Mouse (Mus musculus) regulatory T cell (primary cell): ENCODE data around the gene Sytl1.

Source experiments
- in situ Hi-C: fragments of 300-600 bp; cut with MboI, MseI; formaldehyde crosslinking; loops from one replicate; pipeline ENCODE4 v1.15.1; 2025; ENCODE audit warnings: high pct_unique_total_duplicates

The Sytl1 gene

DNA sequence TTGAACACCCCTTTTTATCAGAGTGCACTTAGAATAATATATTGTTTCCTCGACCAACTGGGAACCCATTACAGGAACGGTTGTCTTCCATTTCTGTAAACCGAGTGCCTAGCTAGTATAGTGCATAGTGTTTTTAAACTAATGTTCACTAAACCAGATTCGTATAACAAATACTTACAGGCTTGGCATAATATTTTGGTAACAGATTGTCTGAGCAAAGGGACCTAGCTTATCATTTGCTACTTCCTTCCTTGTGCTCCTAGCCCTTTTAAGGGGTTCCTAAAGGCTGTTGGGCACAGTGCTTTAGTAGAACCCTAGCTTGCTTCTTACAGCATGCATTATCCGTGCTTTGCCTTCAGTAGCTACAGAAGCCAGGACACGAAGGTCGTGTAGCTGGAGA is 18.6 kb upstream of the Sytl1 start:
- in situ Hi-C loops = no loop called here

DNA sequence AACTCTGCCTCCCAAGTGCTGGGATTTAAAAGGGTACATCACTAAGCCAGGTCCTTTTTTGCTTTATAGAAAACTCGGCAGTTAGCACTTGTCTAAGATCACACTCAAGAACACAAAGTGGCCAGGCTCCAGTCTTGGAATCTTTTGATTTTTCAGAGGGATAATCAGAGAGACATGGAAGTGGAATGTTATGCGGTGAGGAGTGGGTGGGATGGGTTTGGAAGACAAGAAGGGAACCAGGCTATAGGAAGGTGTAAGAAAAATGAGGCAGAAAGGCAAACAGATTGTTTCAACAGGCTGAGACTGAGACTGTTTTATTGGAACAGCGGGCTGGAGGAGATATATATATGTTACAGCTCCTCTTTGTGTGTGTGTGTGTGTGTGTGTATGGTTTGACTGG is 15.6 kb upstream of the Sytl1 start:
- in situ Hi-C loops = no loop called here

DNA sequence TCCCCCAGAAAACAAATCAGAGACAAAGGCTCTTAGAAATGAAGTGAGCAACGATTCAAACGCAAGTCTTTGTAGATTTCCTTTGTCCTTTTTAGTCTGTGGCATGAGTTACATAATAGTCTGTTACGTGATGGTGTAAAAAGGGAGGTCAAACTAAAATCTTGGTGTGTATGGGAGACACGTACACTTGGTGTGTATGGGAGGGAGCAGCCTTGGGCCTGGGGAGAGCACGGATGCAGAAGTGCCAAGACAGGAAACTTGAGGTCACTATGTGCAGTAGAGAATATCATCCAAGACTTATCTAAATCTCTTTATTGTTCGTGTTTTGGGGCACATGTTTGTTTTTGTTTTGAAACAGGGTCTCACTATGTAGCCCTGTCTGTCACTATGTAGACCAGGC is 15.2 kb upstream of the Sytl1 start:
- in situ Hi-C loops = no loop called here

DNA sequence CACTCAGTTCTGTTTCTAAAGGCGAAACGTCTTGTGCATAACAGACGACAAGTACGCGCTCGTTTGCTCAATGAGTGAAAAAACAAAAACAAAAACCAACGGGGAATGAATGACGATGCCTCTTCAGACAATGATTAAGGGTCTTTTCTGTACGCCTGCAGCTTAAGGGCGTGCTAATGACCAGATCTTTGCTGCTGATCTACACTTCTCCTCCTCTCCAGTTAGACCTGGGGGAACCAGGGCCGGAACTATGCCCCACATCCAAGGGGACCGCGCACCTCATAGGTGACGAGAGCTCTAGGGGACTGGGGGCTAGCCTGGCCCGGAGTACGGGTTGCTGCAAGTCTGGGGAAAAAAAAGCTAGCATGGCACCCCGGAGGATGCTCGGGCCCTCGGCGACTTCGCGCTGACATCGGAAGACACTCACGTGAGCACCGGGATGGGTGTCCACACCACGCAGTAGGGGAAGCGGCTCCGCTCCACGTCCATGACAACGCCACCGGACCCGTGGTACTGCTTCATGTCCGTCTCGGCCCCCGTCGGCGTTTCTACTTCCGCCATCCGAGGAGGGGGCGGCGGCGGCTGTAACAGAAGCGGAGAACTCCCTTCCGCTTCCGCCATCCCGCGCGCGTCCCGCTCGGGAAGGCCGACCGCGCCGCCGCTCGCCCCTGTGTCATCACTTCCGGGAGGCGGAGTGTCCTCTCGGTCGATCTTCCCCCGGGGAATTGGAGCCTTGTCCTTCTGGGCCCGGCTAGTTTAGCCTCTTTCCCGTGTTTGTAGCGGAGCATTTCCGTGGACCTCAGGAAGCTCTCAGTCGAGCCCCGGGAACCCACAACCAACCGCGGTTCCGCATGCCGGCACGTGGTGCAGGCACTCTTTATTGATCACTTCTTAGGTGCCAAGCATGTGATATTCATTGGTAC is 14.5 kb upstream of the Sytl1 start, which contains the start of gene Tmem222:
Gene Tmem222 (minus strand): TSS at position 689 of the 923 bp plus-strand sequence.
- in situ Hi-C loops = no loop called here

DNA sequence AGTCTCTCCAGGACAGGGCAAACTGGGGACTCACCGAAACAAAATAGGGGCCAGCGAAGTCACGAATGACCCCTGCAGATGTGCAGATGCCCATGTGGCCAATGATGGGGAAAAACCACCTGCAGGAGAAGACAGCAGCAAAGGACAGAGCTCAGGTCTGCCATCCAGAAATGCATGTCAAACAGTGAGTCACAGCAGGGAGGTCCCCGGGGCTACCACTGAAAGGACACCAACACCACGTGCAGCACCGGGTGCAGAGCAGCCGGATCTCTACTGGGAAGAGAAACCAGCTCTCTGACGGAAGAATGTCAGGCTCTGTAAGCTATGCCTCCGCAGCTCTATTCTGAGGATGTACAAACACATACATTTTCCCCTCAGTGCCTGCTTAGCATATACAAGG is 8.0 kb upstream of the Sytl1 start:
- in situ Hi-C loops = no loop called here

DNA sequence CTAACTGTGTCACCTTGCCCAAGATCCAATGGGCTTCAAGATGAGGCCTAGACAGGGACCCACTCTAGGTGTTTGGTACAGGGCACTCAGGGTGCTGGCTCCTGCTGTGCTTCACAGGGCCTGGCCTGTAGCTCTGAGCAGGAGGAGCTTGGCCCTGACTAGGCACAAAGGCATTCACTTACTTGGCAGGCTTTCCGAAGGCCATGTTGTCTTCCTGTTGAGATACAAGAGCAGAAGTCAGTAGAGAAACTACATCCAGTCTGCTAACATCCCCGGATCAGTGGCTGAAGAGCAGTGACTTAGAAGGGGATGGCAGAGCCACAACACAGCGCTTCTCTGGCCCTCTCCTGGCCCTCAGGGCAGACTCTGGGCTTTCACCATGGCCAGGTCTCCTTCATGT is 6.7 kb upstream of the Sytl1 start:
- in situ Hi-C loops = no loop called here

DNA sequence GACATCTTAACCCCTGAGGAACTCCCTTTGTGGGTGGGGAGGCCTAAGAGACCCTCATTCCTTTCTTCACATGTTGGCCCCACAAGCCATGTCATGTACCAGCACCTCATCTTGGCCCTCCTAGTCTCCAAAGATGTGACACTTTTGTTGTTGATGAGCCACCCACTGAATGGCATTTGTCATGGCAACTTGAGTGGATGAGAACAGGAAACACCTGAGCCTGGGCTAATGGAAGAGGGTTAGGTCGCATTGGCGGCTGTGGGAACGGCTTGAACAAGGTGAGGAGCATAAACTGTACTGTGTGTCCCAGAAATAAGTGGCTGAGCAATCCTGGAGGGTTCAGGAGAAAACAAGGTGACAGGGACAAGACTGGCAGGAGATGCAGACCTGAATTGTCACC is 6.0 kb upstream of the Sytl1 start:
- in situ Hi-C loops = no loop called here

DNA sequence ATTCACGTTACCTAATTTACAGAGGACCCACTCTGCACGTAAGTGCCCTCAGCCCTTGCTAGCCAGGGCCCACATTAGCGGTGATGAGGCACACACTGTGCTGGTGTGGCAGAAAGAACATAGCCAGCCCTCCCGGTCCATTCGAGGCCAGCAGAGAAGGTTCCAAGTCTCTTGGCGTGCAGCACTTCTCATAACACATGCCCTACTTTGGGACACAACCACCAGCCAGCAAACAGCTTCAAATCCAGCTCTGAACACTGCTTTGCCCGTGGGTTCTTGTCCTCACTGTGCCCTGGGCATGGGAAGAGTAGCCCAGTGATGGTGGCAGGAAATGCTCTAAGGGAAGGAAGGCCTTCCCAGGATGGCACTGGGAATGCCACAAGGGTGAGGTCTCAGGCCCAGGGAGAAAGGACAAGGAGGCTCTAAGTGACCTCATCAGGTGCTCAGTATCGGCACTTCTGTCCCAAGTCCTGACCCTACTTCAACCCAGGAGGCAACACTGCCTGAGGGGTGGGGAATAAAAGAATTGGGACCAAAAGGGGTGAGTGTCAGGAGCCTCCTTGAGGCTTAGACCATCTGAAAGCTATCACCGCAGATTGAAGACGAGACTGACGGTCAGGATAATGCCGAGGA is 3.5 kb upstream of the Sytl1 start:
- in situ Hi-C loops = no loop called here

DNA sequence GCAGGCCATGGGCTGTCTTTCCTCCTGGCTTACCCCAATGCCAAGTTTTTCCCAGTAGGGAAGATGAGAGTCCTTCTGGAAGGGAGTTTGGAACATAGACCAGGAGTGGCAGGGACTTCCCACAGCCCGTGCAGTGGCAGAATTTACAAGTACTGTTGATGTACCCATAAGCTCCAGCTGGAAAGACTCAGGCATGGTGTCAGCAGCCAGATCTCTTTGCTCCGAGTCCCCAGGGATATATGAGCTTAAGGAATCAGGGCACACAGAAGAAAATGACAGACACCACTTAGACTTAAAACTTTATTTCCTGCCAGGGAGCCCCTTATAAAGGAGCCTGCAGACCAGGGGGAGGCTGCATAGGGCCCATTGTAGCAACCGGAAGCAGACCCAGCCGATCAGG is 2.8 kb upstream of the Sytl1 start:
- in situ Hi-C loops = no loop called here

DNA sequence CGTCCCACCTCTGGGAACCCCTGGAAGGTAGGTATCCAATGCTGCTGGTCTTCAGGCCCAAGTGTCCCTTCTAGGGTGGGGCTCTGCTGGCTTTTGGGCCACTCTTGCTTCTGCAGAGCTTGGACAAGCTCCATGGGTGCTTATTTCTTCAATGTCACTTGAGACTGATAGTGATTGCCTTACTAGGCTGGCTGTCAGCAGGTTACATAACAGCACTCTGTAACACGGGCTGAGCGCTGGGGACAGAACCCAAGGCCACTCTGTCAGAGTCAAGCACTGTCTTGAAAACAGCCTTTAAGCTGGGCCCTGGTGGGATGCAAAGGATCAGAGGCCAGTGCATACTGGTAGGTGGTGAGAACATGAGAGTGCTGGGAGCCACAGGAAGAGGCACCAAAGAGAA is 2.4 kb upstream of the Sytl1 start:
- in situ Hi-C loops = no loop called here

DNA sequence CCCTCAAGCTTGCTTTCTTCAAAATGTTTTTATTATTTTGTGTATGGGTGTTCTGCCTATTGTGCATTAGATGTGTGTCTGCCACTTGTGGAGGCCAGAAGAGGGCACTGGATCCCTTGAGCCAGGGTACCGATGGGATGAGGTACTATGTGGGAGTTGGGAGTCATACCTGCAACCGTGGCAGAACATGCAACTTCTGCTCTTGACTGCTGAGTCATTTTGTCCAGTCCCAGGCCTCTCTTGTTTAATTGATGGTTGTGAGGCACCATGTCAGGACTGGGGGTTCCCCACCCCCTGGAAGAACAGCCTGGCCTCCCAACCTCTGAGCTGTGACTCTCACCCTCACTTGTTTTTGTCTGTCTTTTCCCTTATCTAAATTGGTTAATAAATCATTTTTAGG is 1.6 kb upstream of the Sytl1 start:
- in situ Hi-C loops = no loop called here

DNA sequence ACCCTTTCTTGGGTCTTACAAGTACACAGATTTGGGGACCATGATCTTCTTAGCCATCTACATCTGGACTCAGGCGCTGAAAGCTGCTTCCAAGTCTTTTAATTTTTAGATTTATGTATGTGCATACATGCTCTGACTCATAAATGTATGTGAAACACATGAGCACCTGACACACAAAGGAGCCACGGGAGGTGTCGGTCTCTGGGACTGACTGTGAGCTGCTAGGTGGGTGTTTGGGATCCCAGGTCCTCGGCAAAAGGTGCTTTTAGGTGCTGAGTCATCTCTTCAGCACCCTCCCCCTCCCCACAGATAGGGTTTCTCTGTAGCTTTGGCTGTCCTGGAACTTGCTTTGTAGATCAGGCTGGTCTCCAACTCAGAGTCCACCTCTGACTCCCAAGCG is 843 bp upstream of the Sytl1 start:
- in situ Hi-C loops = no loop called here

DNA sequence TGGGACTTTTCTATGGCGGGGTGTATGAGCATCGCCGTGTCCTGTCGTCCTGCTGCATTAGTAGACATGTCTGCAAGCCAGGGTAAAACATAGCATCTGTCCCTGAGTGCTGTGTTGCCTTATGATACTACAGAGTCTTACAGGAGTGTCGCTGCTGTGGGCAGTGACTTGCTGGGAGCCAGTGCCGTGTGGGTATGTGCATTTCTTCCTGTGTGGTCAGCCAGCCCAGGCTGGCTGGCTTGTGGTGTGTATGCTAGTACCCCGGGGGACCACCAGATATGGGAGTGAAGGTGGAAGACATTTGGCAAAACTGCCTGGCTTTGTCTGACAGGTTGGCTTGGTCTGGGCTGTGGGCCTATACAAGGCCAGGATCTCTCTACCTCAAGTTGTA is 543 bp downstream of the Sytl1 start:
- in situ Hi-C loops = no loop called here

DNA sequence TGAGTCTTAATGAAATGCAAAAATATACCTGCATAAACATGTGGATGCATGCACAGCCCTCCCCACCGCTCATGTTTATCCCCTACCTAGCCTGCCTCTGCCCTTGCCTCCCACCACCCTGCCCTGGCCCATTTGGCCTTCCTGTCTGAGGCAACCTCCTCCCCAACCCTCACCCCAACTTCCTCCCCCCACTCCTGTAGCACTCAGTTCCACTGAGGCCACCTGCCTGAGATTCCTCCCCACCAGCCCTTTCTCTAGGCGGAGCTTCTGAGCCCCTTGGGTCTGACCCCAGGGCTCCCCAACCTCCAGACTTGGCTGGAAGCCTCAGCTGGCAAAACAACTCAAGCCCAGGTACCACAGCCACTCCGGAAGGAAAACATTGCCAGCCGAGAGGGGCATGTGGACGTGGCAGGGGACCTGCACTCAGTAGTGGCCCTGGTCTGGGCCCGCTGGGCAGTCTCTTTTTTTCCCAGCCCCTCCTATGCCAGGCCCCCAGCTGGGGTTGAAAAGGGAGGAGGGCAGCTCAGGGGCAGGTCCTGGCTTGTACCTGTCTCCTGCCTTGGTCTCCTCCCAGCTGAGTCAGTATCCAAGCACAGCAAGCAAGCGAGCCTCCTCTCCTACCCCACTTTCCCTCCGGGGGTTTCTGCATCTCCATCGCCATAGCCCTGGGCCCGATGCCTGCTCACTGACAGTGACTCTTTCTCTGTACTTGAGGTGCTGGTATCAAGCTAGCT is 1.1 kb downstream of the Sytl1 start:
- in situ Hi-C loops = no loop called here

DNA sequence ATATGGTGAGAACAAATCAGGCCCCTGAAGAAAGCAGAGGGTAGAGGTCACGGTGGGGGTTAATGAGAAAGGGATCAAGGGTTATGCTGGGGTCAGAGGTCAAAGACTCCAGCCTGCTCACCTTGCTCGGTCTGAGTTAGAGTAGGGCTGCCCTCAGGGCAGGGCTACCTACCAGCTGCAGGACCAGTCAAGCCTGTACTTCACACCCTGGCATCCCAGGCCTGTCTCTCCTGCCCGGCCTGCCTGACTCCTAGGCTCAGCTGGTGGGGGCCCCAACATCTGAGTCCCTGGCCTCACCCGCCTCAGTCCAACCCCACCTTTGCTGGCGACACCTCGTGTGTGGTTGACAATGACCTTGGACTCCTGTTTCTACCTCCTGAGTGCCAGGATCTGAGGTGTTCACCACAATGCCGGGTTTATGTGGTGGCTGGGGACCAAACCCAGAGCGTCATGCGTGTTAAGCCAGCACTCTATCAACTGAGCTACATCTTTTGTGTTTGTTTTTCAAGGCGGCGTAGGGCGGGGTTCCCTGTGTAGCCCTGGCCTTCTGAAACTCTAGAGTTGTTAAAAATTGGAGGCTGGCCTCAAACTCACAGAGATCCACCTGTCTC is 5.0 kb downstream of the Sytl1 start:
- in situ Hi-C loops = loop anchor here (5.0 kb wide), 1 partner anchor 39 kb away; no protein-coding TSS in a partner anchor

DNA sequence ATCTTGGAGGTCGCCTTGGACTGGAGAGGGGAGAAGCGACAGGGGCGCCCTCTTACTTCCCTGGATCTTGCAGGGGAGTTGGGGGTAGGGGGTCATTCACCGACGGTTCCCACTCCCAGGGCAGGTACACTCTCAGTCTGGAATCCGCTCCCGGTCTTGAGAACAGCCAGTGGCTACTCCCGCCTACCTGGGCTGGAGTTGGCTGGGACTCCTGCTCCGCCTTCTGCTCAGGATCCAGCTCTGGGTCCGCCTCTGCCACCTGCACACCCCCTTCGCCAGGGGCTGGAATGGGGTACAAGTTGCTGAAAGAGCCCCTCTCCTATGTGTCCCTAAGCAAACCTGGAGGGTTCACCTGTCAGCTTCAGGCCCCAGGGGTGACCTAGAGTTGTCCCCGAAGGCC is 5.7 kb downstream of the Sytl1 start:
- in situ Hi-C loops = loop anchor here (5.0 kb wide), 1 partner anchor 40 kb away; no protein-coding TSS in a partner anchor

DNA sequence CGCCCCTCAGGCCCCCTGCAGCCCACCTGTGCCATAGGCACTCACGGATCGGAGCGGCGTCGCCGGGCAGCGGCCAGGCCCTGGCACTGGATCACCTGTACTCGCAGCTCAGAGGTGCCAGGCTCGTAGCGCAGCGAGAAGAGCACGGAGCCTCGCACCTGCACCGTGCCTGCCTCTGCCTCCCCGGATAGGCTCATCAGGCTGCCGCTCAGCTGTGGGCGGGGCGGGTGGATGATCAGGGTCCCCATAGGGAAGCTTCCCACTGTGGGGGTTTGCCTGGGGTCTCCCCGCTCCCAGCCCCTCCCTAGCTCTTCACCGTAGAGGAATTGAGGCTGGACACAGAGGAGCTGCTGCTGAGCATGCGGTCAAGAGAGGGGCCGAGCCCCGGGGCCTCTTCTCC is 6.1 kb downstream of the Sytl1 start:
- in situ Hi-C loops = loop anchor here (5.0 kb wide), 1 partner anchor 40 kb away; no protein-coding TSS in a partner anchor

DNA sequence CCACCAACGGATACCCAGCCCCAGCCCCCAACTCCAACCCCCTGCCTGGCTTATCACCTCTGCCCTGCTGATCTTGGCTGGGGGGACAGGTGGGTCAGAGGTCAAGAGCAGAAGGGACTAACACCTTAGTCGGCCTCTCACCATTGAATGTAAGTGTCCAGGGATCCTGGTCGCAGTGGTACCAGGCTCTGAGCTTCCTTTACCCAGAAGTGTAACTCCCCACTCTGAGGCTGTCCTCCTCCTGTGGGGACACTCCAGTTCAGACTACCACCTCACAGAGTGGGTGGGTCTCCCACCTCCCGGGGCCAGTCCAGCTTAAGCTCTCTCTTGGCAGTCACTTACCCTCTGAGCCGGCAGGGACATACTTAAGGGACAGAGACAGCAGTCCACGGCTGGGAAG is 7.5 kb downstream of the Sytl1 start:
- in situ Hi-C loops = loop anchor here (5.0 kb wide), 1 partner anchor 42 kb away; no protein-coding TSS in a partner anchor

DNA sequence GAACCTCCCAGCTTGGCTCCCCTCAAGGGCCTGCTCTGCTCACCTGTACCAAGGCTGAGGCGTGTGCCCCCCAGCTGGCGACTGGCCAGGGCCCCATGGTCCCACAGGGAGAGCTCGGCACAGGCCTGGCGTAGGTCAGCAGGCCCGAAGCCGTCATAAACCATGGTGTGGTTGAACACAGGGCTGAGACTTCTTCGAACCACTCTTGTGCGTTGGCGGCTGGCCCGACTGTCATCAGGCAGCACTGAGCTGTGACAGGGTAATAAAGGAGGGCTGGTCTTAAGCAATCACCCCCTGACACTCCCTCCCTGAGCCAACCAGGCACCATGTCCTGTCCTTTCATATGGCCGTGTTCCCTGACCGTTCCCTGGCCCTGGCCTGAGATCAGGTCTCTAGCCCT is 9.5 kb downstream of the Sytl1 start:
- in situ Hi-C loops = no loop called here

DNA sequence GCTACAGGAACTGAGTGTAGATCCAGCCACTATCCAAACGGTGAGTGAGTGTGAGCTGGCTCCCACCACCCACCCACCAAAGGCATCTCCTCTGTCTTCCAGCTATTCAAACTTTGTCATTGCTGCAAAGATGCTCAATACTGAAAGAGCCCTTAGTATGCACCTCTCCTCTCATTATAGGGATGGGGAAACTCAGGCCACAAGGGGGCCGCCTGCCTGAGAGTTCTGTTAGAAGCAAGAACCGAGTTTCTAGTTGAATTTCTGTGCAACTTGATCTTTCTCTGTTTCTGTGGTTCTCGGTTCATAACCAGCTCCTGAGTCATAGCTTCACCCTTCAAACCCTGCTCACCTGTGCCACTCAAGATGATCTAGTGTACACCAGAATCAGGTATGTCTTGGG is 10.8 kb downstream of the Sytl1 start:
- in situ Hi-C loops = no loop called here

DNA sequence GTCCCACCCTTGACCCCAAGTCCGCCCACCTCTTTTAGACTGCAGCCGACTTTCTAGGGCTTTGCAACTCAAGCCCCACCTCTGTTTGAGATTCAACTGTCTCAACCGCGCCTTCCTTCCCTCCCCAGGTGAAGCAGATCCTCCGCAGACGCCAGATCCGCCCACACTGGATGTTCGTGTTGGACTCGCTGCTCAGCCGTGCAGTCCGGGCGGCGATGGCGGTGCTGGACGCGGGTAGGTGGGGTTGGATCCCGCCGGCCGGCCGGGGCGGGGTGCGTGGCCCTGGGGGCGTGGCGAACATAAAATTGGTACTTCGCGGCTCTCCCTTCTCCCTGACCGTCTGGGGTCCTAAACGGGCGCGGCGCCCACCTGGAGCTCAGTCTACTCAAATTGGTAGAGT is 11.7 kb downstream of the Sytl1 start:
- in situ Hi-C loops = no loop called here

DNA sequence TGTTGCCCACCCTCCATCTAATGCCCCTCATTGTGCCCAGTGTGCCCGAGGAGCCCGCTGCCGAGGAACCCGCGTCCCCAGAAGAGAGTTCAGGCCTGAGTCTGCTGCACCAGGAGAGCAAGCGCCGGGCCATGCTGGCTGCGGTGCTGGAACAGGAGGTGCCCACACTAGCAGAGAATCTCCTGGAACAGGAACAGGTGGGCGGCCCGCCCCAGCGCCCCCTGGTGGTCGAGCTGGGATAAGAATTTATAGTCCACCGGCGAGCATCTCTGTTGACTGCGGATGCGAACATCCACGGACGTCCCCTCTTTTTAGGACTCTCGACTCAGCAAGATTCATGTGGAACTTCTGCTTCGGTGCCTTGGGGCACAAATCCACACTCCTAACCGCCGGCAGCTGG is 12.3 kb downstream of the Sytl1 start:
- in situ Hi-C loops = no loop called here
